Mouse (Mus musculus) liver, embryonic 14.5 days (tissue): ENCODE data around the gene Mef2a.

Source experiments
- CTCF ChIP-seq: IDR thresholded peaks from 2 replicates; pipeline ENCODE4 v1.5.1; 2016; ENCODE audit warnings: antibody characterized with exemption, low read depth, control low read depth
- EP300 ChIP-seq: IDR thresholded peaks from 2 replicates; pipeline ENCODE4 v1.6.1; 2016; ENCODE audit warnings: antibody characterized with exemption, low read depth

- TF ChIP-seq CTCF (no peak), EP300 (no peak)
These were observed 48.4 kb upstream of the Mef2a start for GRCm38 (mm10) chr7:67421088-67421475.
